Mouse (Mus musculus): ENCODE results near the gene Pakap.

DNA sequence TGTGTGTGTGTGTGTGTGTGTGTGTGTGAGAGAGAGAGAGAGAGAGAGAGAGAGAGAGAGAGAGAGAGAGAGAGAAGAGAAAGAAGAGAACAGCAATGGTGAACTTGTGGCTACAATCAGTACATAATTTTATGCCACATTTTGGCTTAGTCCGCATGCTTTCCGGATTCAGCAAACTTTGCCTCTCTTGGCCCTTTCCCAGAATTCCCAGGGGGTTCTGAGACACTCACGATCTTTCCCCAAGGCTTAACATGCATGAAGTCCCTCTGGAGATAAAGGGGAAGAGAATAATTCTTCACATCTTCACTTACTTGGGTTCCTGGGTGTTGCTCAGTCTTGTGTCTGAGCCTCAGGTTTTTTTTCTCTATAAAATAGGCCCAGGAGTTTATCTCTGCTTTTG lies 2.2 kb downstream of the Pakap start:
- TF ChIP-seq CTCF (IDR thresholded peaks at IDR 0.05; ENCODE audit: low read depth, low read length) (no peak), TAL1 (conservative IDR thresholded peaks at IDR 0.05; ENCODE audit: low read depth, low read length) (no peak)

Data from G1E (cell line).